Mouse (Mus musculus) ES-E14 (cell line): ENCODE data around the gene Ppp4r1. TPM values are rescaled to one million over a fixed set of nuclear protein-coding genes. Genes with fewer than 3 reads are reported as not detected.

Source experiments
- DNase-seq: peaks from one replicate; pipeline ENCODE4 v3.0.0-alpha.2; 2013; ENCODE audit warnings: low read depth, low spot score
- H3K27ac ChIP-seq: 2 replicates; pipeline ENCODE4 v1.5.1; 2012; ENCODE audit warnings: low read depth, mild to moderate bottlenecking, low read length, moderate library complexity, mixed read lengths; ENCODE audit not compliant: poor library complexity, insufficient read depth, severe bottlenecking
- H3K36me3 ChIP-seq: 2 replicates; pipeline ENCODE4 v1.6.1; 2012; ENCODE audit warnings: mild to moderate bottlenecking, low read length, moderate library complexity, mixed read lengths; ENCODE audit not compliant: control insufficient read depth, poor library complexity, insufficient read depth, severe bottlenecking
- H3K4me1 ChIP-seq, 2 experiments: fragments of 150-350 bp in 1 of 2; sonication (generic) in 1 of 2; 2 replicates each; pipeline ENCODE4 v1.6.1; 2012; ENCODE audit warnings: low read length in 2 of 2, mild to moderate bottlenecking in 1 of 2, mixed read lengths in 1 of 2; ENCODE audit not compliant: control insufficient read depth in 2 of 2, insufficient read depth in 2 of 2, poor library complexity in 1 of 2
- H3K4me3 ChIP-seq, 2 experiments: fragments of 150-350 bp in 1 of 2; sonication (generic) in 1 of 2; 2 replicates each; pipeline ENCODE4 v1.5.1; 2012; ENCODE audit warnings: low read length in 2 of 2, low read depth in 1 of 2, mild to moderate bottlenecking in 1 of 2, mixed read lengths in 1 of 2; ENCODE audit not compliant: insufficient read depth in 1 of 2, poor library complexity in 1 of 2, severe bottlenecking in 1 of 2
- H3K9ac ChIP-seq: 2 replicates; pipeline ENCODE4 v1.6.1; 2012; ENCODE audit warnings: low read depth, mild to moderate bottlenecking, low read length, mixed read lengths; ENCODE audit not compliant: poor library complexity, insufficient read depth, severe bottlenecking
- H3K9me3 ChIP-seq: fragments of 150-350 bp; sonication (generic); 2 replicates; pipeline ENCODE4 v1.6.1; 2012; ENCODE audit warnings: low read depth, mild to moderate bottlenecking, low read length; ENCODE audit not compliant: control insufficient read depth, insufficient read depth
- CHD2 ChIP-seq: IDR thresholded peaks from 2 replicates; pipeline ENCODE4 v1.6.1; 2014; ENCODE audit warnings: mild to moderate bottlenecking, low read depth, low read length, inconsistent platforms
- HCFC1 ChIP-seq: IDR thresholded peaks from 2 replicates; pipeline ENCODE4 v1.6.1; 2012; ENCODE audit warnings: low read length, inconsistent platforms, borderline replicate concordance; ENCODE audit not compliant: insufficient read depth
- MAFK ChIP-seq: IDR thresholded peaks from 2 replicates; pipeline ENCODE4 v1.6.1; 2014; ENCODE audit warnings: mild to moderate bottlenecking, low read depth, low read length, inconsistent platforms; ENCODE audit not compliant: insufficient read depth
- ZC3H11A ChIP-seq: IDR thresholded peaks from 2 replicates; pipeline ENCODE4 v1.6.1; 2012; ENCODE audit warnings: low read depth, mild to moderate bottlenecking, inconsistent platforms, low read length, borderline replicate concordance
- ZNF384 ChIP-seq: IDR thresholded peaks from 2 replicates; pipeline ENCODE4 v1.6.1; 2012; ENCODE audit warnings: low read depth, low read length, inconsistent platforms
- in situ Hi-C, 2 experiments: fragments of 600-800 bp; cut with MboI; formaldehyde crosslinking; loops; one replicate each; pipeline ENCODE4 v1.15.1; 2025; ENCODE audit warnings: low sequenced_read_pairs in 2 of 2, inconsistent platforms in 1 of 2; ENCODE audit not compliant: unreplicated experiment in 2 of 2
- total RNA-seq: library from RNA; depleted of rRNA; stranded (reverse); fragments of 300-350 nt; gene quantifications from 2 replicates; pipeline ENCODE4 v1.2.3, GENCODE M21; 2012

Ppp4r1 gene
- total RNA-seq, 1 experiment = 40.3 TPM

DNA sequence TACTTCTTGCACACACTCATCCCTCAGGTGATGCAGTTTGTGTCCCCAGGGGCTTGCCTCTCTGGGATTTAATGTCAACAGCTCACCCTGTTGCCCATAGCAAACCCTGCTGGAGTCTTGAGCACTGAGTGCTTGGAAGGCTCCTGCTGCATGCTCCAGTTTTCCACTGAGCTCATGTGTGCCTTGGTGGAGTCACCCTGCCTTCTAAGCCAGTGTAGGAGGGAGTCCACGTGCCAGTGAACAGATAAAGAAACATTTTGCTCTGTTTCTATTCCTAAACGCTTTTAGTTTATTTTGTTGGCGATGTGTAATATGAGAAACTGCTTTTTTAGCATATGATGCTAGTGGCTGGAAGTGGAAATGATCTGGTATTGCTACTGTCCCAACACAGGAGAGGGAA lies 54.4 kb downstream of the Ppp4r1 start:
- Histone ChIP-seq H3K9me3 (no peaks in the 10 kb centered on the region), H3K4me3 (no peak overlapping the region), H3K4me1 (no peaks in the 10 kb centered on the region), H3K27ac (no peak overlapping the region; the same call in 1 of the 2 replicates), H3K36me3 (peaks cover 55% of the 10 kb centered on the region), H3K9ac (no peak overlapping the region)
- in situ Hi-C loops = no loop called here
- no peak for DNase-seq
- TF ChIP-seq HCFC1 (no peak), MAFK (no peak), CHD2 (no peak), ZC3H11A (no peak), ZNF384 (no peak)

DNA sequence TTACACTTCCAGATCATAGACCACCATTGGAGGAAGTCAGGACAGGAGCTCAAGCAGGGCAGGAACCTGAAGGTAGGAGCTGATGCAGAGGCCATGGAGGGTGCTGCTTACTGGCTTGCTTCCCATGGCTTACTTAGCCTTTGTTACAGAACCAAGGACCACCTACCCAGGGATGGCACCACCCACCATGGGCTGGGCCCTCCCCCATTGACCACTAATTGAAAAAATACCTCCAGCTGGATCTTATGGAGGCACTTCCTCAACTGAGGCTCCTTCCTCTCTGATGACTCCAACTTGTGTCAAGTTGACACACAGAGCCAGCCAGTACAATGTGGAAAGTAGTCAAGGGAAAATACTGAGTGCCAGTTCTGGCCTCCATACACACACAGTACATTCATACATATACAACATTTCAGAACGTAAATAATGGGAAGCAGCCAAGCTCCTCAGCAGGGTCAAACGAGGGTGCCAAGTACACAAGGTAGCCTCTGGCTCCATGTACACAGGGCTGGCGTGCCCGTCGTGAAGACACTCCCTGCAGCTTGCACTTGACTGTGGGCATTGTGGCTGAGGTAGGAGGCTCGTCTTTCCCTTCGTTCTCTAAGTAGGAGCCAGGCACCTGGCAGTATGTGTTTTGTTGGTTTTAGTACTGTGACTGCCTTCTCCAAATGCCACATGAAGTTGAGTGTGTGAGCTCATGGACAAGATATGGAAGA lies 57.3 kb downstream of the Ppp4r1 start:
- Histone ChIP-seq H3K4me1 (peaks cover 0 to 4% of the 10 kb centered on the region in 2 experiments; a peak in 1 of 4 replicates), H3K4me3 (no peak overlapping the region), H3K36me3 (peaks cover 58% of the 10 kb centered on the region), H3K27ac (no peak overlapping the region), H3K9ac (no peak overlapping the region), H3K9me3 (no peaks in the 10 kb centered on the region)
- no peak for DNase-seq
- TF ChIP-seq HCFC1 = no peak
- no peak for TF ChIP-seq CHD2
- no peak for TF ChIP-seq MAFK
- TF ChIP-seq ZNF384 = no peak
- no peak for TF ChIP-seq ZC3H11A
- in situ Hi-C loops = no loop called here

DNA sequence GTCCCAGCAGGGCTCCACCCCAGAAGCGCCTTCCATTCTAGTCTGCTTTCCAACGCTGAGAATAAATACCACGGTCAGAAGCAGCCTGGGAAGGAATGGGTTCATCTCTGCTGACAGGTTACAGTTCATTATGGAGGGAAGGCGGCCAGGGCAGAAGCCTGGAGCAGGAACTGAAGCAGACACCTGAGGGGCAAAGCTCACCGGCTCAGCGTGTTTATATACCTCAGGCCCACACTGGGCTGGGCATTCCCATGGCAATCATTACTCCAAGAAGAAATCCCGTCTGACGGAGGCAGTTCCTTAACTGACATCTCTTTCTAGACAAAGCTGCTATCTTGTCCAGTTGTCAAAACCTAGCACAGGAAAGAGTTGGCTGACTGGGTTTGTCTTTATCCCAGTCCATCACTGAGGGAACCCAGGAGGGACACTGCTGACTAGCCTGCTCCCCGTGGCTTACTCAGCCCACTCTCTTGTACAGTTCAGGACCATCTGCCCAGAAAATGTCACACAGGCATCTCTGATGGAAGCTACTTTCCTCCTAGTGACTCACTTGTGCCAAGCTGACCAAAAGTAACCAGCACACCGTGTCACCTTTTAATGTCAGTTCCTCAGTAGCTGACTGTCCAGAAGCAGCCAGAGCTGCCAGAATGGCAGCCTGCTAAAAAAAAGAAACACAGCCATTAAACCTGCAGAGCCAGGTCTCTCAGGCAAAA lies 60.5 kb downstream of the Ppp4r1 start:
- in situ Hi-C loops = no loop called here
- Histone ChIP-seq H3K4me1 (peaks cover 0 to 4% of the 10 kb centered on the region in 2 experiments; a peak in 1 of 4 replicates), H3K4me3 (no peak overlapping the region), H3K27ac (no peak overlapping the region), H3K36me3 (peaks cover 41% of the 10 kb centered on the region), H3K9me3 (no peaks in the 10 kb centered on the region), H3K9ac (no peak overlapping the region)
- DNase-seq = no peak
- TF ChIP-seq HCFC1 (no peak), MAFK (no peak), CHD2 (no peak), ZNF384 (no peak), ZC3H11A (no peak)

DNA sequence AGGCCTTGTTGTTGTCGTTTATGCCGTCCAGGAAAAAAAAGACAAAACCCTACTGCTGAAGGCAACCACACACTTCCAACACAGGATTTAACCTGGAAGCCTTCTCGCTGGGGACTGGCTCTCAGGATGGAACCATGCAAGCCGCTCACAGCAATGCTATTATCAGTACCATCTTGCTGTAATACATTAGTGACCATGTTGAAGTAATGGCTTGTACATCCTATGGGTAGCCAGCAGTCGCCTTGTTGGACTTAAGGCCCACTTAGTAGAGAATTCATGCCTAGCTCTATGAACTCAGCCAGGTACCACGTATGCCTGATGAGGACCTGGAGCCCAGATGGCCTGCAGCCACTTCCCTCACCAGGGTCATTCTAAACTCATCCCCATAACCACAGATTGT lies 63.0 kb downstream of the Ppp4r1 start:
- peaks cover 41% of the 10 kb centered on the region for H3K36me3 ChIP-seq
- H3K4me1 ChIP-seq = peaks cover 0 to 4% of the 10 kb centered on the region in 2 experiments; a peak in 1 of 4 replicates
- no peak overlapping the region for H3K27ac ChIP-seq
- in situ Hi-C loops = no loop called here
- no peaks in the 10 kb centered on the region for H3K9me3 ChIP-seq
- TF ChIP-seq ZNF384 = no peak
- TF ChIP-seq ZC3H11A = no peak
- no peak for TF ChIP-seq HCFC1
- no peak for TF ChIP-seq CHD2
- no peak for TF ChIP-seq MAFK
- H3K4me3 ChIP-seq = no peak overlapping the region
- no peak overlapping the region for H3K9ac ChIP-seq
- DNase-seq = no peak
